ENCODE assay signal across 30 mouse cellular contexts in the genomic region with DNA sequence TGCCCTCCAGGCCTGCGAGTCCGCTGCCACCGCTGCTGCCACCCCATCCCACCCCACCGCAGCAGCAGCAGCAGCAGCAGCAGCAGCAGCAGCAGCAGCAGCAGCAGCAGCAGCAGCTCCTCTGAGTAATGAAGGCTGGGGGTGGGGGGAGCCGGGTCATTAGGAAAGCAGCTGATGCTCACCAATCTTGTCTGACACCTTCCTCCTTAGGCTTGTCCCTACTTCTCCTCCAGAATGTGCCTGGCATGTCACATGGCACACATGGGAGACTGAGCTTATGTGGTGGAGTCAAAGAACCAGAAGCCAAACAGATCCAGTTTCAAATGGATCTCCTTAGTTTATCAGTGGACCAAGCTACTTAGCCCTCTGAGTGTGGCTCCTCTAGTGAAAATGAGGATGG.
DNase-seq lines count a peak whose midpoint lies in the region; ATAC-seq lines count a peak whose summit lies in the region.
"Had no signal": no experiment of that assay in that cellular context is flagged by ENCODE, and none has a peak within 500 bp of the region (broad histone marks: within the 10 kb centered on the region; RNA-seq: fewer than 3 reads in every experiment).

No protein-coding gene starts in this region.

- H3K9me3 ChIP-seq in hindbrain, embryonic 12.5 days (replicated peaks), result no peaks in the 10 kb centered on the region
- H3K9me3 ChIP-seq in hindbrain, embryonic 16.5 days (ENCODE audit: control insufficient read depth, low read length), result no peaks in the 10 kb centered on the region
- no peaks in the 10 kb centered on the region for H3K9me3 ChIP-seq in neural tube, embryonic 11.5 days (ENCODE audit: control insufficient read depth, low read length)
- no peaks in the 10 kb centered on the region for H3K9me3 ChIP-seq in neural tube, embryonic 15.5 days (replicated peaks)
- H3K9me3 ChIP-seq in hindbrain, embryonic 14.5 days (ENCODE audit: control insufficient read depth, low read length), result no peaks in the 10 kb centered on the region
- H3K9me3 ChIP-seq: embryonic facial prominence, embryonic 10.5 days; embryonic facial prominence, embryonic 13.5 days; forebrain, embryonic 12.5 days; forebrain, embryonic 15.5 days; G1E; heart, embryonic 12.5 days; heart, embryonic 15.5 days; hindbrain, embryonic 15.5 days had no signal

- peak; percentile 18 for DNase-seq in neural tube, embryonic 11.5 days (ENCODE audit: low spot score)
- DNase-seq in hindbrain, embryonic 14.5 days (ENCODE audit: low spot score), result no peak
- DNase-seq in adrenal gland, postnatal 14 days, result no peak
- DNase-seq: adrenal gland, postnatal 10 days; B cell, adult 2 months; cerebellum, adult 11-12 months; cerebellum, adult 8-10 months; cerebellum, postnatal 10 days; cerebellum, postnatal 36 days; embryo, embryonic 11 days; gastrocnemius, postnatal 25 days; heart, adult 18-20 months; heart, postnatal 10 days; heart, postnatal 36 days had no signal

- no peak overlapping the region for H3K27ac ChIP-seq in hindbrain, embryonic 12.5 days
- H3K27ac ChIP-seq in hindbrain, embryonic 16.5 days (ENCODE audit: low read depth, low read length), result no peak overlapping the region
- H3K27ac ChIP-seq in neural tube, embryonic 11.5 days (ENCODE audit: low read depth, low read length), result no peak overlapping the region
- H3K27ac ChIP-seq in neural tube, embryonic 15.5 days (replicated peaks), result no peak overlapping the region
- no peak overlapping the region for H3K27ac ChIP-seq in hindbrain, embryonic 14.5 days
- H3K27ac ChIP-seq: embryonic facial prominence, embryonic 13.5 days; forebrain, embryonic 12.5 days; forebrain, embryonic 15.5 days; heart, embryonic 15.5 days; hindbrain, embryonic 15.5 days had no signal

- H3K4me3 ChIP-seq in hindbrain, embryonic 12.5 days, result no peak overlapping the region
- no peak overlapping the region for H3K4me3 ChIP-seq in hindbrain, embryonic 16.5 days (ENCODE audit: low read length)
- no peak overlapping the region for H3K4me3 ChIP-seq in neural tube, embryonic 11.5 days (ENCODE audit: low read depth, low read length)
- H3K4me3 ChIP-seq in neural tube, embryonic 15.5 days (replicated peaks), result no peak overlapping the region
- no peak overlapping the region for H3K4me3 ChIP-seq in hindbrain, embryonic 14.5 days (replicated peaks; ENCODE audit: low read length)
- H3K4me3 ChIP-seq: embryonic facial prominence, embryonic 10.5 days; embryonic facial prominence, embryonic 13.5 days; erythroblast, embryonic 14.5 days; forebrain, embryonic 12.5 days; forebrain, embryonic 15.5 days; heart, embryonic 12.5 days; heart, embryonic 15.5 days; hindbrain, embryonic 15.5 days had no signal

- no peaks in the 10 kb centered on the region for H3K27me3 ChIP-seq in hindbrain, embryonic 12.5 days
- no peaks in the 10 kb centered on the region for H3K27me3 ChIP-seq in hindbrain, embryonic 16.5 days (replicated peaks; ENCODE audit: control insufficient read depth, insufficient read depth, low read length)
- H3K27me3 ChIP-seq in neural tube, embryonic 11.5 days (ENCODE audit: control insufficient read depth, insufficient read depth, low read length), result no peaks in the 10 kb centered on the region
- no peaks in the 10 kb centered on the region for H3K27me3 ChIP-seq in neural tube, embryonic 15.5 days (replicated peaks)
- no peaks in the 10 kb centered on the region for H3K27me3 ChIP-seq in hindbrain, embryonic 14.5 days (ENCODE audit: control insufficient read depth, insufficient read depth, low read length)
- H3K27me3 ChIP-seq: CH12.LX; embryonic facial prominence, embryonic 13.5 days; forebrain, embryonic 12.5 days; forebrain, embryonic 15.5 days; heart, embryonic 12.5 days; heart, embryonic 15.5 days; hindbrain, embryonic 15.5 days had no signal

- WGBS in hindbrain, embryonic 12.5 days, result 62% methylated on average over 5 of the region's 5 CpGs
- whole genome bisulfite sequencing in hindbrain, embryonic 16.5 days, result 53% methylated on average over 5 of the region's 5 CpGs
- 71% methylated on average over 3 of the region's 5 CpGs for WGBS in neural tube, embryonic 11.5 days
- WGBS in neural tube, embryonic 15.5 days, result 53% methylated on average over 5 of the region's 5 CpGs
- WGBS in hindbrain, embryonic 14.5 days, result 58% methylated on average over 5 of the region's 5 CpGs

- peaks cover 11% of the 10 kb centered on the region; the same call in 1 of the 2 replicates for H3K4me1 ChIP-seq in hindbrain, embryonic 12.5 days
- no peaks in the 10 kb centered on the region for H3K4me1 ChIP-seq in hindbrain, embryonic 16.5 days (ENCODE audit: control insufficient read depth, insufficient read depth, low read depth, low read length)
- no peaks in the 10 kb centered on the region for H3K4me1 ChIP-seq in neural tube, embryonic 11.5 days (ENCODE audit: control insufficient read depth, insufficient read depth, low read length)
- peaks cover 4% of the 10 kb centered on the region; the same call in 1 of the 2 replicates for H3K4me1 ChIP-seq in neural tube, embryonic 15.5 days
- 0 out of 2 replicates have a peak, but pooled peaks cover 3% of the 10 kb centered on the region for H3K4me1 ChIP-seq in hindbrain, embryonic 14.5 days (replicated peaks; ENCODE audit: control insufficient read depth, insufficient read depth, low read length)
- H3K4me1 ChIP-seq: embryonic facial prominence, embryonic 10.5 days had no signal

- H3K4me2 ChIP-seq in hindbrain, embryonic 12.5 days (replicated peaks), result no peak overlapping the region
- no peak overlapping the region for H3K4me2 ChIP-seq in hindbrain, embryonic 16.5 days (ENCODE audit: low read length)
- H3K4me2 ChIP-seq in neural tube, embryonic 11.5 days (ENCODE audit: low read depth), result no peak overlapping the region
- H3K4me2 ChIP-seq in neural tube, embryonic 15.5 days, result no peak overlapping the region
- H3K4me2 ChIP-seq in hindbrain, embryonic 14.5 days (replicated peaks), result no peak overlapping the region
- H3K4me2 ChIP-seq: embryonic facial prominence, embryonic 13.5 days; forebrain, embryonic 12.5 days; forebrain, embryonic 15.5 days; heart, embryonic 12.5 days; heart, embryonic 15.5 days; hindbrain, embryonic 15.5 days had no signal

- no peak overlapping the region for H3K9ac ChIP-seq in hindbrain, embryonic 12.5 days
- no peak overlapping the region for H3K9ac ChIP-seq in hindbrain, embryonic 16.5 days (ENCODE audit: low read depth, low read length)
- H3K9ac ChIP-seq in neural tube, embryonic 11.5 days (ENCODE audit: low read length), result no peak overlapping the region
- no peak overlapping the region for H3K9ac ChIP-seq in neural tube, embryonic 15.5 days (replicated peaks)
- no peak overlapping the region for H3K9ac ChIP-seq in hindbrain, embryonic 14.5 days
- H3K9ac ChIP-seq: embryonic facial prominence, embryonic 13.5 days; forebrain, embryonic 12.5 days; forebrain, embryonic 15.5 days; heart, embryonic 12.5 days; heart, embryonic 15.5 days; hindbrain, embryonic 15.5 days had no signal

- ATAC-seq in hindbrain, embryonic 12.5 days (ENCODE audit: low FRiP score), result peak; percentile 65
- no peak for ATAC-seq in hindbrain, embryonic 16.5 days
- ATAC-seq in neural tube, embryonic 11.5 days (ENCODE audit: insufficient read depth, low FRiP score, low TSS enrichment), result no peak
- no peak for ATAC-seq in neural tube, embryonic 15.5 days (ENCODE audit: low FRiP score)
- 0 out of 2 replicates have a peak, but pooled peaks have one; percentile 36 for ATAC-seq in hindbrain, embryonic 14.5 days (ENCODE audit: low FRiP score)
- ATAC-seq: forebrain, embryonic 15.5 days; inflammation-experienced regulatory T-cells, adult 6 months; intestine, embryonic 16.5 days; Patski had no signal

- H3K36me3 ChIP-seq in hindbrain, embryonic 12.5 days, result no peaks in the 10 kb centered on the region
- H3K36me3 ChIP-seq in hindbrain, embryonic 16.5 days (ENCODE audit: control insufficient read depth, insufficient read depth, low read length), result no peaks in the 10 kb centered on the region
- no peaks in the 10 kb centered on the region for H3K36me3 ChIP-seq in neural tube, embryonic 11.5 days (ENCODE audit: control insufficient read depth, insufficient read depth, low read length)
- H3K36me3 ChIP-seq in neural tube, embryonic 15.5 days, result no peaks in the 10 kb centered on the region
- no peaks in the 10 kb centered on the region for H3K36me3 ChIP-seq in hindbrain, embryonic 14.5 days (replicated peaks; ENCODE audit: control insufficient read depth, insufficient read depth)
- H3K36me3 ChIP-seq: embryonic facial prominence, embryonic 10.5 days; embryonic facial prominence, embryonic 13.5 days; forebrain, embryonic 12.5 days; forebrain, embryonic 15.5 days; G1E; heart, embryonic 12.5 days; heart, embryonic 15.5 days; hindbrain, embryonic 15.5 days had no signal

Comparison
In these comparisons a context has a peak if more than half of its experiments do, and no peak if none do; other contexts are left out.
1. ATAC-seq: peak in hindbrain, embryonic 12.5 days (single experiment) and hindbrain, embryonic 14.5 days (single experiment); none in hindbrain, embryonic 16.5 days (single experiment), neural tube, embryonic 11.5 days (single experiment) and neural tube, embryonic 15.5 days (single experiment).